Mouse (Mus musculus) WW6 (cell line): ENCODE results near the gene Heph.
"Not testable (repeated sequence)": the region's sequence is repeated elsewhere in the genome, so short reads cannot be mapped to it uniquely, and the experiment has no call there.

Experiments used
- DNase-seq: peaks from one replicate; pipeline ENCODE4 v3.0.0-alpha.2; 2013; ENCODE audit warnings: low read depth, low spot score

Heph gene

DNA sequence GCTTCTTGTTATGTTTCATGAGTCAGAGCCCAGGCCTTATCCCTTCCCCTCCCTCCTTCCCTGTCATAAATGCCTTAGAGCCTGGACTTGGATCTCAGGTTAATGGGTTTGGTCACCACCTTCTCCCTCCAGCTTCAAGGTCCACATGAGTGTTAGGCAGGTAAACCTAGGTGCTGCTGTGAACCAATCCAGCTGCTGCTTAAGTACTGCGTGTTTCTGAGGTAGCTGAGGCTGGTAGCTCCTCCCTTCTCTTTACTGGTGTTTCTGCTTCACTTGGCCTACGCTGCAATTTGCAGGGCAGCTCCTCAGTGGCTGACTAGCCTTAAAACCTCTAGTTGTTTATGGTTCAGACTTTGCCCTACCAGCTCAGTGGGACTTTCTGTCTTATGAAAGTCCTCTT is at the start of gene Heph:
Gene Heph (plus strand): TSS at position 211 of the 400 bp plus-strand sequence.
- no peak for DNase-seq

DNA sequence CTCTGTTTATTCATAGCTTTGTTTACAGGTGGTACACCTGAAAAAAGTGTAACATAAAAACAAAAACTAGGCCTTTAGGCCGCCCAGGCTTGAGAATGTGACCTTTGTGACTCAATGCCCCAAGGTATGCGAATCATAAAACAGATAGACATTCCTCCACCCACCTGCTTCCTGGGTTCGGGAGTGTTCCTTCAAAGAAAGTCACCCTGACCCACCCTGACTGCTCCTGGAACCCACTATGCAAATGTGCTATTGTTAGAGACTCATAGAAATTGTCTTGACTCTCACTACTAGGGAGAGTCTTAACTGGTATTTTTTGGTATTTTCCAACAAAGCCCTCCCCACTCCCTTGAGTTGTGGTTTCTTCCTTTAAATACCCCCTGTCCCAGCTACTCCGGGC is 39.8 kb upstream of the Heph start:
- DNase-seq, result not testable (repeated sequence)

DNA sequence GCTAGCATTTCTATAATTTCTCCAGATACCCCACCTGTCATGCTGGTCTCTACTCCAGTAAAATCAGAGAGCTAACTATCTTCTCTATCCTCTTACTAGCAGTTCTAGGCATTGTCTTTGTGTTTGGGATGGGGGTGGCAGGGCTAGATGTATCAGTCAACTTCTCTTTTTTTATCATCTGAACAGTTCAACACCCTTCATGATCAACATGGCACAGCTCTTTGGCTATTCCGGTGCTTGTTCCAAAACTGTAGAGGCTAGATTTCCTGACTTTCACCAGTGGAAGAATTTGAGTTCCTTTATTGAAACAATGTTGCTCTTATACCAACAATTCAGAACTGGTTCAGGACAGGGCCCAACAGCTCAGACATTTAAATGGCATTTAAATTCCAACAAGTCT is 38.2 kb upstream of the Heph start:
- DNase-seq, result no peak

DNA sequence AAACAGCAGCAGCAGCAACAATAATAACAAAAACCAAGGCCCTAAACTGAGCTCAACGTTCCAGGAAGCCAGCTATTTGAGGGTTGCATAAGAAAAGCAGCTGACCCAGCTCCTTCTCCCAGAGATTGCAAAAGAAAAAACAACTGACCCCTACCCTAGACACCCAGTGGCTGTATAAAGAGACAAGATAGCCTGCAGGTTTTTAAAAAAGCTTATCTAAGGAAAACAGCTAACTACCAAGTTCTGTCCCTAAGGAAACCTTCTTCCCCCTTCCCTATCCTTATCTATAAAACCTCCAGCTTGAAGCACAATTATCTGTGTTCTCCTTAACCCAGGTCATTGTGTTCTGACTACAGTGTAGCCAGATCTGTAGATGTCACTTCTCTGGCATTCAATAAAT is 37.4 kb upstream of the Heph start:
- no peak for DNase-seq

DNA sequence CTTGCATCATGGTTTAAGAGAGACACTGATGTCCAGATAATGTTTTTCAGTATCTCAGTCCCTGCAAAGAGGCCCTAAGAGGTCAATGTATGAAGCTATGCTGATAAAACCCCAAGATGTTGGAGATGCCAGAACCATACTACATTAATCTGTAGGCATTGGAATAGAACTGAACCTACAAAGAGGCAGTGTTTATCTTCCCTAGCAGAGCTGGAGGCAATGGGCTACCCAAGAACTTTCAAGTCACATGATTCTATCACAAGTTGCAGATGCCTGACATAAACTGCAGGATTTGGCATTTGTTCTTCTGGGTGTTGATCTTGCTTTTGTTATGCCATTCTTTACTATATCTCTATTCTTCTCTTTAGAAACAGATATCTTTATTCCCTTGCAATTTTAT is 35.8 kb upstream of the Heph start:
- no peak for DNase-seq

DNA sequence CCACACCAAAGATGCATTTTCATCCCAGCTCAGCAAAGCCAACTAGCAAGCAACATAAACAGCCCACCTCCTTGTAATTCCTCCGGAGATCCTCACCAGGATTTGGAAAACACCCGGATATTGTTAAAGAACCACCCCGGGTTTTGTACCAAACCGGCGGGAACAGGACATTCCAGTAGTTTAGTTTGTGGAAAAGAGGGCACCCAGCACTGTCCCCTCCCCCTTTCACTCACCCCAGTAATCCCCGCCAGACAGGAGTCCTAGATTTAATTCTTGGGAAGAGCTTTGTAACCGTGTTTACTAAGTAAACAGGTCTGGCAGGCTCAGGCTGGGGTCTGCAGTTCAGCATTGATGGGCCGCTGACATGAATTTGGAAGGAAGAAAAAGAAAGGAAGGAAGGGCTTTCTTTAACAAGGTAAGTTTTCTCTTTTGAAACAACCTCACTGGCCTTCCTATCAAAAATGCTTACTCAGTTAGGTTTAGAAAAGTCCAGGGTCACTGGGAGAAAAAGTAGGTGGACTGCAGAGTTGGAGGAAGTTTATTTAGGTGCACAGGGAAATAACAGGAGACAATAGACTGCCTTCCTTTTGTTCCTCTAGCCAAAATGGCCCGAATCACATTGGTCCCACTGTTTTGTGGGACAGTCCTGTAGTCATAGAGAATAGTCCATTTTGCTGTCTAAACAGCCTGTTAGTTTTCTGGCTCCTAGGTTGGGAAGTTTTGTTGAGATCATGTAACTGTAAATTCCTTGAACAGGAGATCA is 1.2 kb downstream of the Heph start, which contains the start of gene Hsf3:
Gene Hsf3 (minus strand): TSS at position 94 of the 763 bp plus-strand sequence.
- DNase-seq, result no peak

DNA sequence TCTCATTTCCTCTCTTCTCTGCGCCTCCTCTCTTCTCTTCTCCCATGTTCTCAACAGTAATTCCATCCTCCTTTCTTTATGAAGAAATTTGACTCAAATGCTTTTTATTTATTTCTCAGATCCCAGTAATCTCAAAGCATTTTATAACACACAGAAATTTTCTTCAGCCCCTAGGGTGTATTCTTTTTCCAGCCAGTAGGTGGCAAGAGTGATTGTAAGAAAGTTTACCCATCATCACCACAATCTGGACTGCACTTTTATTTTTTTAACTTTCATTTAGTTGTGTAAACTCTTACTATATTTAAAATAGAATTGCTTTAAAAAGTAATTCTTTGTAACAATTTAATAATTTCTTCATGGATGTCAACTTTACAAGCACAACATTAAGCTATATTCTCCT is 46.4 kb downstream of the Heph start:
- no peak for DNase-seq
